Comparison of ENCODE assay signal across 34 mouse cellular contexts in the genomic region with DNA sequence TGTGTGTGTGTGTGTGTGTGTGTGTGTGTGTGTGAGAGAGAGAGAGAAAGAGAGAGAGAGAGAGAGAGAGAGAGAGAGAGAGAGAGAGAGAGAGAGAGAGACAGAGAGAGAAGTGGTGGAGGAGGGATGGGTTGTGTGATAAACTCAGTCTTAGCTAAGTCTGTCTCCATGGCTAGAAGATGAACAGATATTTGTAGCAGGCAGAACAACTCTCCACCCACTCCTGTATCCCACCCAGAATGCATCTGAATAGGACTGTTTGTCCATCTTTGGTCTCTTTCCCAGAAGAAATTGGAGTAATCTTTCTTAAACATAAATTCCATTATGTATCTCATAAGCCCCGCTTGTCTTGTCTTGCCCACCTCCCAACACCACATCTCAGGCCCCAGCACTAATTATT. TPM values are rescaled to one million over a fixed set of nuclear protein-coding genes. Genes with fewer than 3 reads are reported as not detected.
"Had no signal": no experiment of that assay in that cellular context is flagged by ENCODE, and none has a peak within 500 bp of the region (broad histone marks: within the 10 kb centered on the region; RNA-seq: fewer than 3 reads in every experiment).

No protein-coding gene starts in this region.

- H3K4me2 ChIP-seq: embryonic facial prominence, embryonic 12.5 days; embryonic facial prominence, embryonic 13.5 days; embryonic facial prominence, embryonic 15.5 days; forebrain, embryonic 12.5 days; forebrain, embryonic 13.5 days; forebrain, embryonic 15.5 days had no signal

- ATAC-seq: forebrain, embryonic 13.5 days; forebrain, embryonic 14.5 days; forebrain, embryonic 15.5 days; forebrain, embryonic 16.5 days; forebrain, postnatal 0 days had no signal

- H3K27ac ChIP-seq: embryonic facial prominence, embryonic 10.5 days; embryonic facial prominence, embryonic 12.5 days; embryonic facial prominence, embryonic 13.5 days; embryonic facial prominence, embryonic 15.5 days; forebrain, embryonic 10.5 days; forebrain, embryonic 12.5 days; forebrain, embryonic 13.5 days; forebrain, embryonic 15.5 days; gastrocnemius, adult 2 months; heart, adult 2 months had no signal

- H3K27me3 ChIP-seq: embryonic facial prominence, embryonic 12.5 days; embryonic facial prominence, embryonic 13.5 days; embryonic facial prominence, embryonic 15.5 days; forebrain, embryonic 12.5 days; forebrain, embryonic 13.5 days; forebrain, embryonic 15.5 days had no signal

- H3K9me3 ChIP-seq: embryonic facial prominence, embryonic 10.5 days; embryonic facial prominence, embryonic 12.5 days; embryonic facial prominence, embryonic 13.5 days; embryonic facial prominence, embryonic 15.5 days; forebrain, embryonic 10.5 days; forebrain, embryonic 12.5 days; forebrain, embryonic 13.5 days; forebrain, embryonic 15.5 days had no signal

- DNase-seq: cerebellum, adult 8-10 months; cerebellum, adult 9-10 months; cerebellum, adult 9-11 months; cerebellum, postnatal 10 days; cerebellum, postnatal 14 days; cerebellum, postnatal 25 days; cerebellum, postnatal 36 days; embryo, embryonic 11 days; forebrain, postnatal 0 days; gastrocnemius, adult 2 months; gastrocnemius, postnatal 10 days; gastrocnemius, postnatal 14 days; gastrocnemius, postnatal 25 days; gastrocnemius, postnatal 36 days; heart, adult 11 months; heart, adult 18-20 months; heart, adult 2 months had no signal

- H3K4me3 ChIP-seq: embryonic facial prominence, embryonic 10.5 days; embryonic facial prominence, embryonic 12.5 days; embryonic facial prominence, embryonic 13.5 days; embryonic facial prominence, embryonic 15.5 days; erythroblast, embryonic 14.5 days; forebrain, embryonic 10.5 days; forebrain, embryonic 12.5 days; forebrain, embryonic 13.5 days; forebrain, embryonic 15.5 days; gastrocnemius, adult 2 months; heart, adult 2 months had no signal

- H3K4me1 ChIP-seq: embryonic facial prominence, embryonic 10.5 days; embryonic facial prominence, embryonic 12.5 days; embryonic facial prominence, embryonic 13.5 days; embryonic facial prominence, embryonic 15.5 days had no signal

- H3K36me3 ChIP-seq: embryonic facial prominence, embryonic 10.5 days; embryonic facial prominence, embryonic 12.5 days; embryonic facial prominence, embryonic 13.5 days; embryonic facial prominence, embryonic 15.5 days; forebrain, embryonic 10.5 days; forebrain, embryonic 12.5 days; forebrain, embryonic 15.5 days had no signal

- H3K9ac ChIP-seq: embryonic facial prominence, embryonic 12.5 days; embryonic facial prominence, embryonic 13.5 days; embryonic facial prominence, embryonic 15.5 days; forebrain, embryonic 12.5 days; forebrain, embryonic 13.5 days; forebrain, embryonic 15.5 days; forebrain, postnatal 0 days had no signal

RNA-seq across cellular contexts. Expression of a gene that starts 20.8 kb away (rescaled TPM):
- total RNA-seq: common myeloid progenitor, adult 5-6 weeks; gastrocnemius, adult 18-20 months; gastrocnemius, adult 2 months; gastrocnemius, adult 8-10 months; gastrocnemius, postnatal 14 days; gastrocnemius, postnatal 25 days; gastrocnemius, postnatal 36 days; gastrocnemius, postnatal 4 days; granulocyte monocyte progenitor cell, adult 5-6 weeks had no signal
- polyA plus RNA-seq: erythroblast, embryonic 14.5 days; gonadal fat pad, adult 2 months had no signal
